Mouse (Mus musculus) adrenal gland, postnatal 36 days (tissue): ENCODE results near the gene Nags. TPM values are rescaled to one million over a fixed set of nuclear protein-coding genes. Genes with fewer than 3 reads are reported as not detected.
"Not testable (repeated sequence)": the region's sequence is repeated elsewhere in the genome, so short reads cannot be mapped to it uniquely, and the experiment has no call there.

Source experiments
- DNase-seq, 2 experiments: peaks; one replicate each; pipeline ENCODE4 v3.0.0; 2021; ENCODE audit warnings: mixed read lengths in 1 of 2
- total RNA-seq, 2 experiments: library from RNA; stranded (reverse); gene quantifications; 2 replicates each; pipeline ENCODE4 v1.2.3; 2021

Gene Nags
- total RNA-seq, 2 experiments from 2014 or later = 0.13 to 0.43 TPM

GRCm38 (mm10) chr11:102156786-102157089 is 11.4 kb downstream of the Nags start:
- no peak for DNase-seq

GRCm38 (mm10) chr11:102158024-102158423 is 12.7 kb downstream of the Nags start:
- not testable (repeated sequence) for DNase-seq

- no peak for DNase-seq
Measured at GRCm38 (mm10) chr11:102159781-102160180, 14.5 kb downstream of the Nags start.

- no peak for DNase-seq
Measured at GRCm38 (mm10) chr11:102165971-102166722, 20.8 kb downstream of the Nags start.

- DNase-seq = no peak
Measured at GRCm38 (mm10) chr11:102167539-102167938, 22.2 kb downstream of the Nags start.

- no peak for DNase-seq
Measured at GRCm38 (mm10) chr11:102168689-102169088, 23.4 kb downstream of the Nags start.

- no peak for DNase-seq
Measured at GRCm38 (mm10) chr11:102179836-102180235, 34.5 kb downstream of the Nags start.

GRCm38 (mm10) chr11:102184253-102184645 is 38.9 kb downstream of the Nags start:
- no peak for DNase-seq

- peak; percentile 98 to 99 for DNase-seq
Measured at GRCm38 (mm10) chr11:102184646-102185495, 39.6 kb downstream of the Nags start, which contains the start of gene Lsm12. Lsm12 (minus strand) TSS chr11:102185296.

- DNase-seq = no peak
Measured at GRCm38 (mm10) chr11:102185677-102186076, 40.4 kb downstream of the Nags start.

GRCm38 (mm10) chr11:102186235-102186634 is 40.9 kb downstream of the Nags start:
- no peak for DNase-seq

GRCm38 (mm10) chr11:102188980-102189379 is 43.7 kb downstream of the Nags start:
- no peak for DNase-seq

GRCm38 (mm10) chr11:102189461-102190436 is 44.4 kb downstream of the Nags start, which contains the start of gene G6pc3:
G6pc3 (plus strand) TSS chr11:102189620.
- peak; percentile 93 to 94 for DNase-seq

GRCm38 (mm10) chr11:102190848-102191247 is 45.5 kb downstream of the Nags start:
- no peak for DNase-seq

GRCm38 (mm10) chr11:102193657-102194440 is 48.5 kb downstream of the Nags start:
- DNase-seq = peak; percentile 79 to 85

GRCm38 (mm10) chr11:102196018-102196797 is 50.9 kb downstream of the Nags start:
- DNase-seq = peak in 1 of 2 experiments; percentile 25

GRCm38 (mm10) chr11:102198245-102198644 is 52.9 kb downstream of the Nags start:
- no peak for DNase-seq
